Mouse (Mus musculus) G1E (cell line): ENCODE measurements around the gene Adgrl2. TPM values are rescaled to one million over a fixed set of nuclear protein-coding genes. Genes with fewer than 3 reads are reported as not detected.

Source experiments
- ATAC-seq: 2 replicates; pipeline ENCODE4 v1.8.0; 2016; ENCODE audit warnings: mild to moderate bottlenecking; ENCODE audit not compliant: insufficient number of reproducible peaks, poor library complexity, low FRiP score, severe bottlenecking; ENCODE audit errors: extremely low read depth
- DNase-seq: peaks from one replicate; pipeline ENCODE4 v3.0.0; 2012; ENCODE audit warnings: low spot score
- H3K27me3 ChIP-seq: 2 replicates; pipeline ENCODE4 v1.6.1; 2012; ENCODE audit warnings: mild to moderate bottlenecking, low read length, inconsistent platforms; ENCODE audit not compliant: insufficient read depth
- H3K36me3 ChIP-seq: replicated peaks from 2 replicates; pipeline ENCODE3; 2012; ENCODE audit warnings: mild to moderate bottlenecking, inconsistent platforms
- H3K4me1 ChIP-seq: 2 replicates; pipeline ENCODE4 v1.6.1; 2012; ENCODE audit warnings: low read depth, low read length, inconsistent platforms, mixed read lengths; ENCODE audit not compliant: insufficient read depth
- H3K4me3 ChIP-seq: 2 replicates; pipeline ENCODE4 v1.5.1; 2012; ENCODE audit warnings: low read depth, mild to moderate bottlenecking, inconsistent platforms, low read length, moderate library complexity, mixed read lengths
- H3K9me3 ChIP-seq: replicated peaks from 2 replicates; pipeline ENCODE4 v1.6.1; 2012; ENCODE audit warnings: inconsistent platforms
- CTCF ChIP-seq: IDR thresholded peaks from 2 replicates; pipeline ENCODE4 v1.5.1; 2012; ENCODE audit warnings: low read depth, low read length, inconsistent platforms, mixed read lengths
- GATA1 ChIP-seq: IDR thresholded peaks from 2 replicates; pipeline ENCODE4 v1.6.1; 2012; ENCODE audit warnings: borderline replicate concordance, low read length, inconsistent platforms, mixed read lengths
- GATA2 ChIP-seq: IDR thresholded peaks from 2 replicates; pipeline ENCODE4 v1.6.1; 2012; ENCODE audit warnings: low read depth, low read length, inconsistent platforms, borderline replicate concordance
- POLR2AphosphoS5 ChIP-seq: IDR thresholded peaks from 2 replicates; pipeline ENCODE4 v1.6.1; 2012; ENCODE audit warnings: low read depth, low read length, inconsistent platforms; ENCODE audit not compliant: insufficient replicate concordance
- TAL1 ChIP-seq: conservative IDR thresholded peaks from 2 replicates; pipeline ENCODE4 v1.6.1; 2012; ENCODE audit warnings: low read depth, low read length, inconsistent platforms, mixed read lengths
- polyA plus RNA-seq: library from polyadenylated mRNA; stranded (reverse); fragments of >175 nt; gene quantifications from 2 replicates; pipeline ENCODE4 v1.2.3, GENCODE M21; 2012
- total RNA-seq, 2 experiments: library from RNA; stranded (forward) in 1 of 2; stranded (reverse) in 1 of 2; fragments of 200-1000 nt in 1 of 2; fragments of >200 nt in 1 of 2; fragmentation: Nextera tagmentation in 1 of 2; gene quantifications; 2 replicates each; pipeline ENCODE4 v1.2.3; 2014 to 2017

The Adgrl2 gene
- total and polyA plus RNA-seq, 3 experiments, result 0.38 TPM; not detected in 2

- ATAC-seq, result no peak
- TF ChIP-seq CTCF (no peak), GATA2 (no peak), TAL1 (no peak), GATA1 (no peak), POLR2AphosphoS5 (no peak)
- no peaks in the 10 kb centered on the region for H3K36me3 ChIP-seq
These were observed 170.9 kb downstream of the Adgrl2 start for GRCm38 (mm10) chr3:148819323-148820046.

GRCm38 (mm10) chr3:148818414-148819105, 171.8 kb downstream of the Adgrl2 start:
- no peak for DNase-seq
- Histone ChIP-seq H3K36me3 (no peaks in the 10 kb centered on the region), H3K4me1 (no peaks in the 10 kb centered on the region), H3K27me3 (no peaks in the 10 kb centered on the region), H3K4me3 (no peak overlapping the region), H3K9me3 (peaks cover 40% of the 10 kb centered on the region)
- ATAC-seq, result no peak
- TF ChIP-seq GATA2, result no peak
- TF ChIP-seq CTCF, result no peak
- no peak for TF ChIP-seq TAL1
- TF ChIP-seq POLR2AphosphoS5, result no peak
- no peak for TF ChIP-seq GATA1

More at GRCm38 (mm10) chr3:148819323-148820046, 170.9 kb downstream of the Adgrl2 start:
- no peak overlapping the region for H3K4me3 ChIP-seq
- H3K4me1 ChIP-seq, result no peaks in the 10 kb centered on the region
- H3K27me3 ChIP-seq, result no peaks in the 10 kb centered on the region
- peaks cover 42% of the 10 kb centered on the region for H3K9me3 ChIP-seq
- DNase-seq, result no peak

GRCm38 (mm10) chr3:148817491-148817890, 172.9 kb downstream of the Adgrl2 start:
- no peak for ATAC-seq
- H3K4me1 ChIP-seq, result no peaks in the 10 kb centered on the region
- TF ChIP-seq GATA1 (no peak), TAL1 (no peak), GATA2 (no peak), POLR2AphosphoS5 (no peak), CTCF (no peak)

GRCm38 (mm10) chr3:148813121-148813520, 177.2 kb downstream of the Adgrl2 start:
- no peak for DNase-seq
- peaks cover 31% of the 10 kb centered on the region for H3K9me3 ChIP-seq

More at GRCm38 (mm10) chr3:148817491-148817890, 172.9 kb downstream of the Adgrl2 start:
- H3K36me3 ChIP-seq, result no peaks in the 10 kb centered on the region
- DNase-seq, result no peak
- no peaks in the 10 kb centered on the region for H3K27me3 ChIP-seq
- peaks cover 36% of the 10 kb centered on the region for H3K9me3 ChIP-seq
- no peak overlapping the region for H3K4me3 ChIP-seq

GRCm38 (mm10) chr3:148812059-148812458, 178.3 kb downstream of the Adgrl2 start:
- no peaks in the 10 kb centered on the region for H3K27me3 ChIP-seq
- H3K9me3 ChIP-seq, result peaks cover 25% of the 10 kb centered on the region
- H3K4me1 ChIP-seq, result no peaks in the 10 kb centered on the region
- DNase-seq, result no peak
- no peaks in the 10 kb centered on the region for H3K36me3 ChIP-seq
- TF ChIP-seq TAL1 (no peak), GATA1 (no peak), GATA2 (no peak), CTCF (no peak), POLR2AphosphoS5 (no peak)
- H3K4me3 ChIP-seq, result no peak overlapping the region
- no peak for ATAC-seq

More at GRCm38 (mm10) chr3:148813121-148813520, 177.2 kb downstream of the Adgrl2 start:
- Histone ChIP-seq H3K4me1 (no peaks in the 10 kb centered on the region), H3K36me3 (no peaks in the 10 kb centered on the region), H3K27me3 (no peaks in the 10 kb centered on the region), H3K4me3 (no peak overlapping the region)
- ATAC-seq, result no peak
- TF ChIP-seq TAL1 (no peak), CTCF (no peak), GATA1 (no peak), POLR2AphosphoS5 (no peak), GATA2 (no peak)

GRCm38 (mm10) chr3:148806977-148807376, 183.4 kb downstream of the Adgrl2 start:
- no peak for ATAC-seq

More at GRCm38 (mm10) chr3:148806977-148807376, 183.4 kb downstream of the Adgrl2 start:
- Histone ChIP-seq H3K27me3 (no peaks in the 10 kb centered on the region), H3K36me3 (no peaks in the 10 kb centered on the region), H3K4me3 (no peak overlapping the region), H3K9me3 (peaks cover 43% of the 10 kb centered on the region), H3K4me1 (no peaks in the 10 kb centered on the region)
- TF ChIP-seq POLR2AphosphoS5, result no peak
- no peak for TF ChIP-seq GATA2
- no peak for TF ChIP-seq GATA1
- TF ChIP-seq TAL1, result no peak
- TF ChIP-seq CTCF, result no peak
- DNase-seq, result no peak
